Mouse (Mus musculus) skeletal muscle tissue, adult 2 months (tissue): ENCODE measurements at regions not wholly inside any gene's neighbourhood (a gene's known extent, or its start where the extent isn't known, plus 50 kb on each side); places are given as distances from the start of the nearest gene placed in this dataset.

Source experiments
- DNase-seq: peaks from one replicate; pipeline ENCODE4 v3.0.0-alpha.2; 2012; ENCODE audit warnings: low read depth, low spot score

- no peak for DNase-seq
Observed at GRCm38 (mm10) chr1:193541281-193541680, 171.2 kb upstream of the Camk1g start.

GRCm38 (mm10) chr1:193540486-193540885 lies 170.4 kb upstream of the Camk1g start:
- no peak for DNase-seq

GRCm38 (mm10) chr1:193539261-193539660 lies 169.2 kb upstream of the Camk1g start:
- DNase-seq: no peak

GRCm38 (mm10) chr1:193538425-193538824 lies 168.3 kb upstream of the Camk1g start:
- no peak for DNase-seq

- DNase-seq: no peak
Observed at GRCm38 (mm10) chr1:193537616-193538015, 167.5 kb upstream of the Camk1g start.

GRCm38 (mm10) chr1:193536552-193536951 lies 166.5 kb upstream of the Camk1g start:
- DNase-seq: no peak

- no peak for DNase-seq
Observed at GRCm38 (mm10) chr1:193534449-193534848, 164.4 kb upstream of the Camk1g start.

- DNase-seq: no peak
Observed at GRCm38 (mm10) chr1:193526501-193526900, 156.4 kb upstream of the Camk1g start.

- DNase-seq: no peak
Observed at GRCm38 (mm10) chr1:193522007-193522406, 151.9 kb upstream of the Camk1g start.

- no peak for DNase-seq
Observed at GRCm38 (mm10) chr1:193518840-193519239, 148.7 kb upstream of the Camk1g start.

- no peak for DNase-seq
Observed at GRCm38 (mm10) chr1:193517968-193518367, 147.9 kb upstream of the Camk1g start.

- no peak for DNase-seq
Observed at GRCm38 (mm10) chr1:193517293-193517692, 147.2 kb upstream of the Camk1g start.

- no peak for DNase-seq
Observed at GRCm38 (mm10) chr1:193516395-193516794, 146.3 kb upstream of the Camk1g start.

GRCm38 (mm10) chr1:193513929-193514710 lies 144.0 kb upstream of the Camk1g start:
- no peak for DNase-seq

GRCm38 (mm10) chr1:193510066-193510793 lies 140.1 kb upstream of the Camk1g start:
- DNase-seq: no peak

GRCm38 (mm10) chr1:193508271-193508670 lies 138.2 kb upstream of the Camk1g start:
- no peak for DNase-seq

GRCm38 (mm10) chr1:193506991-193507390 lies 136.9 kb upstream of the Camk1g start:
- DNase-seq: no peak

- DNase-seq: no peak
Observed at GRCm38 (mm10) chr1:193505381-193505780, 135.3 kb upstream of the Camk1g start.

GRCm38 (mm10) chr1:193504611-193505010 lies 134.5 kb upstream of the Camk1g start:
- DNase-seq: no peak

GRCm38 (mm10) chr1:193503624-193504325 lies 133.7 kb upstream of the Camk1g start:
- DNase-seq: peak; percentile 2

- no peak for DNase-seq
Observed at GRCm38 (mm10) chr1:193496265-193497183, 126.4 kb upstream of the Camk1g start.
